Mouse (Mus musculus): Measurements from ENCODE around the gene C1ra.
"Not testable (repeated sequence)": the region's sequence is repeated elsewhere in the genome, so short reads cannot be mapped to it uniquely, and the experiment has no call there.

Gene C1ra

GRCm38 (mm10) chr6:124485414-124486144, 26.6 kb upstream of the C1ra start:
- no peak for DNase-seq (ENCODE audit: low spot score in 2 of 2)

- DNase-seq (ENCODE audit: low spot score in 2 of 2) = no peak
Measured at GRCm38 (mm10) chr6:124487509-124487908, 24.7 kb upstream of the C1ra start.

GRCm38 (mm10) chr6:124488952-124489351, 23.3 kb upstream of the C1ra start:
- no peak for DNase-seq (ENCODE audit: low spot score in 2 of 2)

GRCm38 (mm10) chr6:124491427-124491826, 20.8 kb upstream of the C1ra start:
- DNase-seq (ENCODE audit: low spot score in 2 of 2) = no peak

GRCm38 (mm10) chr6:124492842-124493561, 19.2 kb upstream of the C1ra start, which contains the start of gene C1rl:
C1rl (plus strand) TSS chr6:124493113.
- DNase-seq (ENCODE audit: low spot score in 2 of 2) = peak; percentile 75 to 82

GRCm38 (mm10) chr6:124493886-124494285, 18.3 kb upstream of the C1ra start:
- DNase-seq (ENCODE audit: low spot score in 2 of 2) = no peak

- no peak for DNase-seq (ENCODE audit: low spot score in 2 of 2)
Measured at GRCm38 (mm10) chr6:124496054-124496453, 16.2 kb upstream of the C1ra start.

GRCm38 (mm10) chr6:124499914-124500566, 12.2 kb upstream of the C1ra start:
- DNase-seq (ENCODE audit: low spot score in 2 of 2) = no peak

GRCm38 (mm10) chr6:124501473-124501872, 10.7 kb upstream of the C1ra start:
- DNase-seq (ENCODE audit: low spot score in 2 of 2) = peak in 1 of 2 experiments; percentile 54

- no peak for DNase-seq (ENCODE audit: low spot score in 2 of 2)
Measured at GRCm38 (mm10) chr6:124502021-124502420, 10.2 kb upstream of the C1ra start.

GRCm38 (mm10) chr6:124505028-124505427, 7.2 kb upstream of the C1ra start:
- no peak for DNase-seq (ENCODE audit: low spot score in 2 of 2)

GRCm38 (mm10) chr6:124506991-124507390, 5.2 kb upstream of the C1ra start:
- DNase-seq (ENCODE audit: low spot score in 2 of 2) = no peak

GRCm38 (mm10) chr6:124508292-124508691, 3.9 kb upstream of the C1ra start:
- DNase-seq (ENCODE audit: low spot score in 2 of 2) = no peak

- DNase-seq (ENCODE audit: low spot score in 2 of 2) = not testable (repeated sequence)
Measured at GRCm38 (mm10) chr6:124509192-124509591, 3.0 kb upstream of the C1ra start.

GRCm38 (mm10) chr6:124511936-124512335, 269 bp upstream of the C1ra start:
- no peak for DNase-seq (ENCODE audit: low spot score in 2 of 2)

GRCm38 (mm10) chr6:124517733-124518132, 5.5 kb downstream of the C1ra start:
- not testable (repeated sequence) for DNase-seq (ENCODE audit: low spot score in 2 of 2)

GRCm38 (mm10) chr6:124522082-124522481, 9.9 kb downstream of the C1ra start:
- DNase-seq (ENCODE audit: low spot score in 2 of 2) = not testable (repeated sequence)

GRCm38 (mm10) chr6:124527881-124528280, 15.7 kb downstream of the C1ra start:
- no peak for DNase-seq (ENCODE audit: low spot score in 2 of 2)

GRCm38 (mm10) chr6:124531077-124531476, 18.9 kb downstream of the C1ra start:
- DNase-seq (ENCODE audit: low spot score in 2 of 2) = no peak

GRCm38 (mm10) chr6:124536125-124536829, 24.1 kb downstream of the C1ra start:
- not testable (repeated sequence) for DNase-seq (ENCODE audit: low spot score in 2 of 2)

GRCm38 (mm10) chr6:124541176-124541575, 29.0 kb downstream of the C1ra start:
- DNase-seq (ENCODE audit: low spot score in 2 of 2) = not testable (repeated sequence)

- DNase-seq (ENCODE audit: low spot score in 2 of 2) = peak; percentile 24 to 62
Measured at GRCm38 (mm10) chr6:124542284-124542683, 30.1 kb downstream of the C1ra start, which contains the start of gene C1s1. C1s1 (minus strand) TSS chr6:124542359.
